40 mouse cellular contexts compared by ENCODE assay signal in the genomic region with DNA sequence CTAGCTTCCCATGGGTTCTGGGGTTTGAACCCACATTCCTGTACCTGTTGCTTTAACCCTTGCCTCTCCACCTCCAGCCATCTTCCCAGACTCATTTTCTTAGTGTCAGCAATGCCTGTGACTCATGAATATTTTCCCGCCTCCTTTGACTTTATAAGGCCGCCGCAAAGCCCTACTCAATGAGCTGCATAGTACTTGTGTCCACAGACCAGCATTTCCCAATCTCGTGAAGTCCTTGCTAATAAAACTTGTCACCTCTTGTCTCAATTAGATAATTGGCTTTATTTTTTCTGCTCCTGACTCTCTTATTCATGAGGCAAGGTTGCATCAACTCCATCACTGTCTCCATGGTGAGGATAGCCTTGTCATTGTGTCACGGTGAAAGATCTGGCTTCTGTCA. TPM values are rescaled to one million over a fixed set of nuclear protein-coding genes. Genes with fewer than 3 reads are reported as not detected.
"Had no signal": no experiment of that assay in that cellular context is flagged by ENCODE, and none has a peak within 500 bp of the region (broad histone marks: within the 10 kb centered on the region; RNA-seq: fewer than 3 reads in every experiment).

No protein-coding gene starts in this region.

- H3K27me3 ChIP-seq: limb, embryonic 12.5 days; limb, embryonic 13.5 days; limb, embryonic 15.5 days; liver, embryonic 12.5 days; liver, embryonic 13.5 days; liver, embryonic 15.5 days; lung, embryonic 15.5 days; midbrain, embryonic 12.5 days; midbrain, embryonic 13.5 days; midbrain, embryonic 15.5 days; neural tube, embryonic 12.5 days; neural tube, embryonic 13.5 days had no signal

- H3K27ac ChIP-seq: limb, embryonic 10.5 days; limb, embryonic 12.5 days; limb, embryonic 13.5 days; limb, embryonic 15.5 days; liver, embryonic 12.5 days; liver, embryonic 13.5 days; liver, embryonic 14.5 days; liver, embryonic 15.5 days; lung, embryonic 15.5 days; macrophage; midbrain, embryonic 10.5 days; midbrain, embryonic 12.5 days; midbrain, embryonic 13.5 days; midbrain, embryonic 15.5 days; neural tube, embryonic 12.5 days; neural tube, embryonic 13.5 days had no signal

- H3K9ac ChIP-seq: limb, embryonic 12.5 days; limb, embryonic 13.5 days; limb, embryonic 15.5 days; liver, embryonic 12.5 days; liver, embryonic 13.5 days; liver, embryonic 14.5 days; liver, embryonic 15.5 days; liver, postnatal 0 days; lung, embryonic 14.5 days; lung, embryonic 15.5 days; midbrain, embryonic 12.5 days; midbrain, embryonic 13.5 days; midbrain, embryonic 15.5 days; neural tube, embryonic 12.5 days; neural tube, embryonic 13.5 days had no signal

- H3K9me3 ChIP-seq: limb, embryonic 10.5 days; limb, embryonic 12.5 days; limb, embryonic 13.5 days; limb, embryonic 15.5 days; liver, embryonic 12.5 days; liver, embryonic 13.5 days; liver, embryonic 15.5 days; lung, embryonic 15.5 days; megakaryocyte, embryonic 14.5 days; midbrain, embryonic 10.5 days; midbrain, embryonic 12.5 days; midbrain, embryonic 13.5 days; neural tube, embryonic 12.5 days; neural tube, embryonic 13.5 days had no signal

- H3K36me3 ChIP-seq: limb, embryonic 10.5 days; limb, embryonic 12.5 days; limb, embryonic 13.5 days; limb, embryonic 15.5 days; liver, embryonic 12.5 days; liver, embryonic 13.5 days; liver, embryonic 15.5 days; lung, embryonic 15.5 days; midbrain, embryonic 10.5 days; midbrain, embryonic 12.5 days; midbrain, embryonic 13.5 days; midbrain, embryonic 15.5 days; neural tube, embryonic 12.5 days; neural tube, embryonic 13.5 days had no signal

- DNase-seq: left cerebral cortex, postnatal 4 days; liver; liver, embryonic 13.5 days; liver, postnatal 0 days; lung, adult 18-20 months; lung, adult 2 months; lung, embryonic 14.5 days; lung, postnatal 10 days; lung, postnatal 14 days; lung, postnatal 36 days; lung, postnatal 4 days; midbrain, embryonic 14.5 days had no signal

- ATAC-seq: liver, embryonic 12.5 days; liver, postnatal 0 days; lung, postnatal 0 days; midbrain, embryonic 13.5 days; midbrain, embryonic 15.5 days; midbrain, embryonic 16.5 days had no signal

- H3K4me3 ChIP-seq: limb, embryonic 10.5 days; limb, embryonic 12.5 days; limb, embryonic 13.5 days; limb, embryonic 15.5 days; liver, embryonic 12.5 days; liver, embryonic 13.5 days; liver, embryonic 15.5 days; lung, embryonic 15.5 days; megakaryocyte, embryonic 14.5 days; midbrain, embryonic 10.5 days; midbrain, embryonic 12.5 days; midbrain, embryonic 13.5 days; midbrain, embryonic 15.5 days; myocyte; neural tube, embryonic 12.5 days; neural tube, embryonic 13.5 days had no signal

- H3K4me1 ChIP-seq: limb, embryonic 10.5 days; limb, embryonic 12.5 days; limb, embryonic 13.5 days; limb, embryonic 15.5 days; liver, embryonic 12.5 days; liver, embryonic 13.5 days; liver, embryonic 15.5 days; lung, embryonic 15.5 days; megakaryocyte, embryonic 14.5 days; midbrain, embryonic 10.5 days; midbrain, embryonic 12.5 days; midbrain, embryonic 13.5 days; midbrain, embryonic 15.5 days; neural tube, embryonic 12.5 days; neural tube, embryonic 13.5 days had no signal

- H3K4me2 ChIP-seq: limb, embryonic 12.5 days; limb, embryonic 13.5 days; limb, embryonic 15.5 days; liver, embryonic 11.5 days; liver, embryonic 12.5 days; liver, embryonic 13.5 days; liver, embryonic 15.5 days; lung, embryonic 14.5 days; lung, embryonic 15.5 days; midbrain, embryonic 11.5 days; midbrain, embryonic 12.5 days; midbrain, embryonic 13.5 days; midbrain, embryonic 15.5 days; neural tube, embryonic 12.5 days; neural tube, embryonic 13.5 days had no signal

RNA-seq across cellular contexts. Expression of a gene that starts 30.5 kb away (rescaled TPM):
- total RNA-seq: liver, adult 2 months; megakaryocyte progenitor cell, adult 5-6 weeks; megakaryocyte, adult 5-6 weeks; megakaryocyte-erythroid progenitor cell, adult 5-6 weeks; monocyte, adult 5-6 weeks had no signal
- polyA plus RNA-seq: limb, embryonic 10.5 days; limb, embryonic 11.5 days; liver, adult 2 months; liver, embryonic 11.5 days; liver, embryonic 12.5 days; liver, embryonic 13.5 days; liver, embryonic 14.5 days; liver, embryonic 15.5 days; liver, embryonic 16.5 days; liver, postnatal 0 days; lung, embryonic 14.5 days; lung, postnatal 0 days; macrophage had no signal
